Mouse (Mus musculus): ENCODE results near the gene Mpzl2. TPM values are rescaled to one million over a fixed set of nuclear protein-coding genes. Genes with fewer than 3 reads are reported as not detected.
A peak's percentile ranks its signal among the peaks of the same experiment; 100 is the strongest.

Mpzl2 gene
- polyA plus RNA-seq (2015; fragmentation: Nextera tagmentation; extraction: Ambion mirVana), result 9.0 and 9.4 TPM in 2 replicates

DNA sequence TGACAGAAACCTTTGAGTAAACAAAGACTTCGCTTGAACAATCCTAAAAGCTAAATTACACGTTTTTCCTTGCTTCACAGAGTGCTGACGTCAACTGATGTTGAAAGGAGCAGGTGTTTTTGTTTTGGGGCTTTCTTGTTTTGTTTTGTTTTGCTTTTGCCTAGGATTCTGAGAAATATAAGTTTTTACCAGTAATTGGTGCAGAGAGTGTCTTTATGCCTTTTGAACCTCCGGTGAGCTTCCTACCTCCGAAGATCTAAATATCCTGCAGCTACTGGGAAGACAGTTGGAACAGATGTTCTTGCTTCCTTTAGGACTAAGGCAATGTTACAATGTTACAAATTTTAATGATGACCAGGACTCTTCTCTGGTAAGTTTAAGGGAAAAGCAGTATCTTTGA lies at the start of gene Mpzl2:
Gene Mpzl2, plus strand, starts transcription at position 301 of the 400 bp plus-strand sequence.
- Histone ChIP-seq H3K4me3 (replicated peaks) (peak within 1 kb of the TSS; percentile 19), H3K27ac (replicated peaks) (peak within 1 kb of the TSS; percentile 81), H3K27me3 (peaks cover 64% of the 10 kb centered on the region), H3K9ac (no peak within 1 kb of the TSS), H3K9me3 (replicated peaks) (no peaks in the 10 kb centered on the region), H3K4me1 (replicated peaks) (0 out of 2 replicates have a peak, but pooled peaks cover 10% of the 10 kb centered on the region), H3K36me3 (replicated peaks) (no peaks in the 10 kb centered on the region), H3K4me2 (peak within 1 kb of the TSS; percentile 50)
- no peak for ATAC-seq (ENCODE audit: insufficient read depth)
- WGBS (ENCODE audit: insufficient replicate concordance), result 42% methylated on average over 5 of the region's 5 CpGs

DNA sequence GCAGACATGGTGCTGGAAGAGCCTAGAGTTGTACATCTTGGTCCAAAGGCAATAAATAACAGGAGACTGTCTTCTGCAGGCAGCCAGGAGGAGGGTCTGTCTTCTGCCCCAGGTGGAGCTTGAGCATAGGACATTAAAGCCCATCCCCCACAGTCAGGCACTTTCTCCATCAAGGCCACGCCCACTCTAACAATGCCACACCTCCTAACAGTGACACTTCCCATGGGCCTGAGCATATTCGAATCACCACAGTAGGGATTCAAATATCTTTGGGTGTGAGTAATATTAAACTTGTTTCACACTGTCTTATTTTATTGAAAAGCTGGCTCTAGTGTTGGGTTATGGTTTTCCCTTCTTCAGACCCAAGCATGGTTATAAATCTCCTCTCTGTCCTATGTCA lies 47.8 kb upstream of the Mpzl2 start:
- Histone ChIP-seq H3K4me2 (no peak overlapping the region), H3K9me3 (replicated peaks) (no peaks in the 10 kb centered on the region), H3K27me3 (no peaks in the 10 kb centered on the region), H3K4me3 (replicated peaks) (no peak overlapping the region), H3K9ac (no peak overlapping the region), H3K27ac (replicated peaks) (no peak overlapping the region), H3K36me3 (replicated peaks) (no peaks in the 10 kb centered on the region), H3K4me1 (replicated peaks) (no peaks in the 10 kb centered on the region)
- WGBS (ENCODE audit: insufficient replicate concordance), result 68% methylated on average over 2 of the region's 2 CpGs
- no peak for ATAC-seq (ENCODE audit: insufficient read depth)

DNA sequence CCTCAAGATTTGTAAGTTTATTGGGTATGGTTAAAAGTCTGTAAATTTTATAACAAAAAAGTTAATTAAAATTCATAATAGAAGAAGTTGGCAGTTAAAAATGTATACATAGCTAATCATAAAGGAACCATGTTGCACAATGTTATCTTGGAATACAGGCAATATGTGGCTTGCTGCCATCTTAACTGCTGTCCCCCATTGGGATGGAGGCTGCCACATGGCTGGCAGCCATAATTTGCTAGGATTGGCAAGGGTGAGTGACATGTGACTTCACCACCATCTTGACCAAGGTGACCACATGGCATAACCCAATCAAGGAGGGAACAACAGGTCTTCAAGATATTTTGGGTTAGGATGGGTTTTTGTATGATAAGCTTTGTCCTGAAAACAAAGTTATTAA lies 47.3 kb upstream of the Mpzl2 start:
- no peak overlapping the region for H3K27ac ChIP-seq (replicated peaks)
- ATAC-seq (ENCODE audit: insufficient read depth), result no peak

DNA sequence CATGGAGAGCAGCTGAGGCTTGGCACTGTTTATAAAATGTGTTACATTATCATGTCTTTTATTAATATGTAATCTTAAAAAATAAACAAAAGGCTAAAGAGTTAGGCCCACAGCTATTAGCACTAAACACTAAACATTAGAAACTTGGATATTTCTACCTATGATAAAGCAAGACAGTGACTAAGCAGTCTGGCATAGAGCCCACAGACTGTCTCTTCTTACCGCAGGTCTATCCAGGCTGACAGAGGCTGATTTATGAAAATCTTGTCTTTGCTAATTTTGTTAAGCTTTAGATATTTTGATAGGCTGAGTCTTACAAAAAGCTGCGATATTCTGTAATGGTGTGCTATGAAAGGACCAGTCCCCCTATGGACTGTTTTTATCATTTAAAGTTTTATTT lies 46.3 kb upstream of the Mpzl2 start:
- no peaks in the 10 kb centered on the region for H3K36me3 ChIP-seq (replicated peaks)
- no peaks in the 10 kb centered on the region for H3K9me3 ChIP-seq (replicated peaks)
- H3K4me1 ChIP-seq (replicated peaks), result no peaks in the 10 kb centered on the region
- no peak overlapping the region for H3K4me2 ChIP-seq
- H3K27me3 ChIP-seq, result peaks cover 4% of the 10 kb centered on the region; the same call in 1 of the 2 replicates
- no peak for ATAC-seq (ENCODE audit: insufficient read depth)
- H3K9ac ChIP-seq, result no peak overlapping the region
- WGBS (ENCODE audit: insufficient replicate concordance), result 58% methylated on average over 2 of the region's 2 CpGs
- H3K4me3 ChIP-seq (replicated peaks), result no peak overlapping the region
- H3K27ac ChIP-seq (replicated peaks), result no peak overlapping the region

More for the DNA sequence above, 47.3 kb upstream of the Mpzl2 start:
- no peaks in the 10 kb centered on the region for H3K9me3 ChIP-seq (replicated peaks)
- no peaks in the 10 kb centered on the region for H3K4me1 ChIP-seq (replicated peaks)
- H3K9ac ChIP-seq, result no peak overlapping the region
- H3K4me3 ChIP-seq (replicated peaks), result no peak overlapping the region
- H3K36me3 ChIP-seq (replicated peaks), result no peaks in the 10 kb centered on the region
- H3K27me3 ChIP-seq, result no peaks in the 10 kb centered on the region
- H3K4me2 ChIP-seq, result no peak overlapping the region

DNA sequence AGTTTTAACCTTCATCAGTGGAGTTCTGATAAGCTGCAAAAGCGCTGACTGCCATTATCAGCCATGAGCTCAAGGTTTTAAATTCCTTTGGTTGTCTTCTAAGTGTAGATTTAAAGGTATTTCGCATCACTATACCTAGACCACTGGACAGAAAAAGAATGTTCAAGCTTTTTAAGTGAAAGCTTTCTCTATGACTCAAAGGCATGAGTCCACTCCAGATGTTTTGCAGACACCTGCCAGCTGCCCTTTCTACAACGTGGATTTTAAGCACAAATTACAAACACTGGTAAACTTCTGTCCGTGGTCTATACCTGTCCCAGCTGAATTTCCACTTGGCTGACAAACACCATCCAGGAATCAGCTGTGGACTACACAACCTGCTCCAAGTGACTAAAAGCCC lies 44.6 kb upstream of the Mpzl2 start:
- Histone ChIP-seq H3K4me3 (replicated peaks) (no peak overlapping the region), H3K27ac (replicated peaks) (no peak overlapping the region), H3K27me3 (peaks cover 13% of the 10 kb centered on the region; the same call in 1 of the 2 replicates), H3K9ac (no peak overlapping the region), H3K4me2 (no peak overlapping the region), H3K36me3 (replicated peaks) (no peaks in the 10 kb centered on the region), H3K4me1 (replicated peaks) (no peaks in the 10 kb centered on the region), H3K9me3 (replicated peaks) (no peaks in the 10 kb centered on the region)
- 55% methylated on average over 4 of the region's 4 CpGs for WGBS (ENCODE audit: insufficient replicate concordance)
- ATAC-seq (ENCODE audit: insufficient read depth), result no peak

DNA sequence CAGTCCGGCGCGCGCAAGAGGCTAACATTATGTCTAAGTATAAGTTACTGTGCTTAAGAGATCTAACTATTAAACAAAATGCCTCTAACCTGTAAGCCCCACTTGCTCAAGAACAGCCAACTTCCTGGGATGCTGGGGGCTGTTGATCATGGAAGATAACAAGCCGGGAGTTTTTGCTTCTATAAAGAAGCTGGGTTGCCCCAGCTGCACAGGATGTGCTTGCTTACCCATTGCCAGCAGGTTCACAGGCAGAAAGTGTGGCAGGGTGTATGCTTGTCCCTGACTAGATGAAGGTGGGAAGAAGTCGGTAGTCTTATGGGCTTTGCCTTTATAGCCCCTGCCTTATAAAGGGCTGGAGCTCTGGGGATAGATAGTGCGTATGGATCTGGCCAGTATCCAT lies 43.0 kb upstream of the Mpzl2 start:
- Histone ChIP-seq H3K27ac (replicated peaks) (no peak overlapping the region), H3K4me3 (replicated peaks) (no peak overlapping the region), H3K4me2 (no peak overlapping the region), H3K9ac (no peak overlapping the region), H3K9me3 (replicated peaks) (no peaks in the 10 kb centered on the region), H3K4me1 (replicated peaks) (no peaks in the 10 kb centered on the region), H3K27me3 (peaks cover 16% of the 10 kb centered on the region; the same call in 1 of the 2 replicates), H3K36me3 (replicated peaks) (no peaks in the 10 kb centered on the region)
- 77% methylated on average over 7 of the region's 7 CpGs for WGBS (ENCODE audit: insufficient replicate concordance)
- no peak for ATAC-seq (ENCODE audit: insufficient read depth)

DNA sequence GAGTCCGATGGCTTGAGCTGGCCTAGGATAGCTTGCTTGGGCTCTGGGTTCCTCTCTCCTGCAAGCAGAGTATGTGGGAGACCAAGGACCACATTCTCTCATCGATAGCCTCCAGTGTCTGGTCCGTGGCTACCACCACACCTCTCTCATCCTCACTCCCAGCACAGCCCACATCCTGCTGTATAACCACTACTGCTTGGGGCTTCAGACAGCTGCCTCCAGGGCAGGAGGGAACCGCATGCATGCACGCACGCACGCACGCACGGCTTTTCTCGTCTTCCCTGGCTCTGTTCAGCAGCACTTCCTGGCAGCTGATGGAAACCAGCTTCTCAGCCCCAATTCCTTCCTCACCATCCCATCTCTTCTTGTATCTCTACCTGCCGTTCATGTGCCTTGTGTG lies 41.5 kb upstream of the Mpzl2 start:
- no peak for ATAC-seq (ENCODE audit: insufficient read depth)
- Histone ChIP-seq H3K36me3 (replicated peaks) (no peaks in the 10 kb centered on the region), H3K9me3 (replicated peaks) (no peaks in the 10 kb centered on the region), H3K27ac (replicated peaks) (no peak overlapping the region), H3K4me1 (replicated peaks) (no peaks in the 10 kb centered on the region), H3K9ac (no peak overlapping the region), H3K4me2 (no peak overlapping the region), H3K27me3 (peaks cover 26% of the 10 kb centered on the region; the same call in 1 of the 2 replicates), H3K4me3 (replicated peaks) (no peak overlapping the region)
- WGBS (ENCODE audit: insufficient replicate concordance), result 35% methylated on average over 11 of the region's 11 CpGs

- ATAC-seq (ENCODE audit: insufficient read depth), result no peak
Measured at GRCm38 (mm10) chr9:44999171-44999570, 40.4 kb upstream of the Mpzl2 start.

GRCm38 (mm10) chr9:44999776-45000175 lies 39.8 kb upstream of the Mpzl2 start:
- WGBS (ENCODE audit: insufficient replicate concordance), result 69% methylated on average over 5 of the region's 5 CpGs
- Histone ChIP-seq H3K9me3 (replicated peaks) (no peaks in the 10 kb centered on the region), H3K4me2 (no peak overlapping the region), H3K36me3 (replicated peaks) (no peaks in the 10 kb centered on the region), H3K27ac (replicated peaks) (no peak overlapping the region), H3K4me1 (replicated peaks) (no peaks in the 10 kb centered on the region), H3K27me3 (peaks cover 26% of the 10 kb centered on the region; the same call in 1 of the 2 replicates), H3K4me3 (replicated peaks) (no peak overlapping the region), H3K9ac (no peak overlapping the region)
- ATAC-seq (ENCODE audit: insufficient read depth), result no peak

More at GRCm38 (mm10) chr9:44999171-44999570, 40.4 kb upstream of the Mpzl2 start:
- no peak overlapping the region for H3K9ac ChIP-seq
- peaks cover 26% of the 10 kb centered on the region; the same call in 1 of the 2 replicates for H3K27me3 ChIP-seq
- no peak overlapping the region for H3K4me2 ChIP-seq
- H3K4me1 ChIP-seq (replicated peaks), result no peaks in the 10 kb centered on the region
- H3K4me3 ChIP-seq (replicated peaks), result no peak overlapping the region
- no peak overlapping the region for H3K27ac ChIP-seq (replicated peaks)
- H3K9me3 ChIP-seq (replicated peaks), result no peaks in the 10 kb centered on the region
- no peaks in the 10 kb centered on the region for H3K36me3 ChIP-seq (replicated peaks)
- 44% methylated on average over 6 of the region's 6 CpGs for WGBS (ENCODE audit: insufficient replicate concordance)

GRCm38 (mm10) chr9:45000249-45000648 lies 39.4 kb upstream of the Mpzl2 start:
- peaks cover 26% of the 10 kb centered on the region; the same call in 1 of the 2 replicates for H3K27me3 ChIP-seq
- H3K4me1 ChIP-seq (replicated peaks), result no peaks in the 10 kb centered on the region
- WGBS (ENCODE audit: insufficient replicate concordance), result 58% methylated on average over 3 of the region's 3 CpGs
- H3K4me2 ChIP-seq, result no peak overlapping the region
- H3K27ac ChIP-seq (replicated peaks), result no peak overlapping the region
- H3K4me3 ChIP-seq (replicated peaks), result no peak overlapping the region
- ATAC-seq (ENCODE audit: insufficient read depth), result no peak
- H3K9me3 ChIP-seq (replicated peaks), result no peaks in the 10 kb centered on the region
- H3K36me3 ChIP-seq (replicated peaks), result no peaks in the 10 kb centered on the region
- no peak overlapping the region for H3K9ac ChIP-seq

GRCm38 (mm10) chr9:45007404-45007803 lies 32.2 kb upstream of the Mpzl2 start:
- Histone ChIP-seq H3K4me1 (replicated peaks) (no peaks in the 10 kb centered on the region), H3K4me2 (no peak overlapping the region), H3K36me3 (replicated peaks) (no peaks in the 10 kb centered on the region), H3K4me3 (replicated peaks) (no peak overlapping the region), H3K9me3 (replicated peaks) (no peaks in the 10 kb centered on the region), H3K27ac (replicated peaks) (no peak overlapping the region), H3K9ac (no peak overlapping the region), H3K27me3 (peaks cover 11% of the 10 kb centered on the region; the same call in 1 of the 2 replicates)
- no peak for ATAC-seq (ENCODE audit: insufficient read depth)
- 53% methylated on average over 12 of the region's 12 CpGs for WGBS (ENCODE audit: insufficient replicate concordance)

- no peaks in the 10 kb centered on the region for H3K36me3 ChIP-seq (replicated peaks)
- peaks cover 6% of the 10 kb centered on the region; the same call in 1 of the 2 replicates for H3K27me3 ChIP-seq
- WGBS (ENCODE audit: insufficient replicate concordance), result 77% methylated on average over 4 of the region's 4 CpGs
- no peak overlapping the region for H3K27ac ChIP-seq (replicated peaks)
- no peak overlapping the region for H3K9ac ChIP-seq
- H3K4me1 ChIP-seq (replicated peaks), result no peaks in the 10 kb centered on the region
- no peak overlapping the region for H3K4me3 ChIP-seq (replicated peaks)
- ATAC-seq (ENCODE audit: insufficient read depth), result no peak
- no peak overlapping the region for H3K4me2 ChIP-seq
- no peaks in the 10 kb centered on the region for H3K9me3 ChIP-seq (replicated peaks)
Measured at GRCm38 (mm10) chr9:45008342-45008741, 31.3 kb upstream of the Mpzl2 start.
